Comparison of ENCODE assay signal across 21 mouse cellular contexts in the genomic region with DNA sequence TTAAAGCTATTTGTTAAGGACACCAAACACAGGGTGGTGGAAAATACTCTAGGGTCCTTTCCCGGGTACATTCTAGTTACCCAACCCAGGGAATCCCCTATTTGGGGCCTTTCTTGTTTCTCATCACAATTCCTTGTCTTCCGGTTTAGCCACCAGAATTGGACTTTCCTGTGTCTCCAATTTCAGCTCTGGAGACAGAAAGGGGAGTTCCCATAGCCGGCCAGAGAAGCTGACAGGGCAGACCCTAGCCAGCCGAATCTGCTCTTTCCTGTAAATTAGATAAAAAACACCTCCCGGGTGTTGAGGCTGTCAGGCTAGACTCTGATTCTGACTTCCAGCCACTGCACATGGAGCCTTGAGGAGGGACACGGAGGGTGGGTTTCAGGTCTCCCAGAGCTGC. TPM values are rescaled to one million over a fixed set of nuclear protein-coding genes. Genes with fewer than 3 reads are reported as not detected.
DNase-seq lines count a peak whose midpoint lies in the region; ATAC-seq and TF ChIP-seq lines count a peak whose summit lies in the region.
"Had no signal": no experiment of that assay in that cellular context is flagged by ENCODE, and none has a peak within 500 bp of the region (broad histone marks: within the 10 kb centered on the region; RNA-seq: fewer than 3 reads in every experiment).

No protein-coding gene starts in this region.

- H3K36me3 ChIP-seq in heart, embryonic 15.5 days, result no peaks in the 10 kb centered on the region
- H3K36me3 ChIP-seq in heart, adult 2 months (ENCODE audit: control insufficient read depth, insufficient read depth, low read length), result no peaks in the 10 kb centered on the region
- no peaks in the 10 kb centered on the region for H3K36me3 ChIP-seq in kidney, embryonic 15.5 days
- H3K36me3 ChIP-seq in kidney, adult 2 months (ENCODE audit: control insufficient read depth, insufficient read depth, low read length), result no peaks in the 10 kb centered on the region
- H3K36me3 ChIP-seq in embryonic facial prominence, embryonic 11.5 days (replicated peaks; ENCODE audit: control insufficient read depth, insufficient read depth, low read depth, low read length), result no peaks in the 10 kb centered on the region
- H3K36me3 ChIP-seq: embryonic facial prominence, embryonic 12.5 days; forebrain, embryonic 15.5 days; G1E; hindbrain, embryonic 13.5 days had no signal

- intact Hi-C loops in heart, adult 2 months (cut with DNase I), result no loop called here

- ATAC-seq in heart, embryonic 15.5 days (replicated peaks; ENCODE audit: insufficient number of reproducible peaks, insufficient read depth, low FRiP score, low read depth), result no peak
- ATAC-seq in kidney, embryonic 15.5 days (replicated peaks; ENCODE audit: low FRiP score), result no peak
- no peak for ATAC-seq in embryonic facial prominence, embryonic 11.5 days (replicated peaks; ENCODE audit: insufficient number of reproducible peaks, low FRiP score, low TSS enrichment, low read depth)
- ATAC-seq: forebrain, embryonic 15.5 days had no signal

- H3K27ac ChIP-seq in heart, embryonic 15.5 days, result 0 out of 2 replicates have a peak overlapping the region, but pooled peaks have one; percentile 21
- H3K27ac ChIP-seq in heart, adult 2 months, result no peak overlapping the region
- H3K27ac ChIP-seq in kidney, embryonic 15.5 days, result peak overlapping the region; percentile 62
- H3K27ac ChIP-seq in kidney, adult 2 months (ENCODE audit: insufficient read depth, low read depth, low read length), result no peak overlapping the region
- H3K27ac ChIP-seq in embryonic facial prominence, embryonic 11.5 days (replicated peaks; ENCODE audit: low read depth, low read length), result no peak overlapping the region
- H3K27ac ChIP-seq: embryonic facial prominence, embryonic 12.5 days; forebrain, embryonic 15.5 days; hindbrain, embryonic 13.5 days; hindbrain, postnatal 0 days had no signal

- no peak for DNase-seq in heart, adult 2 months
- no peak for DNase-seq in kidney, adult 2 months
- DNase-seq in kidney, postnatal 4 days, result peak; percentile 32 to 50
- no peak for DNase-seq in kidney, postnatal 25 days
- DNase-seq in embryonic facial prominence, embryonic 11.5 days (ENCODE audit: low spot score), result peak; percentile 24
- DNase-seq in cerebellum, adult 18-20 months, result no peak
- DNase-seq: adrenal gland, postnatal 10 days; cerebellum, adult 11-12 months; cerebellum, adult 9-11 months; cerebellum, postnatal 36 days; gastrocnemius, postnatal 36 days; heart, adult 11 months; heart, postnatal 10 days had no signal

- no peaks in the 10 kb centered on the region for H3K9me3 ChIP-seq in heart, embryonic 15.5 days (replicated peaks)
- H3K9me3 ChIP-seq in kidney, embryonic 15.5 days (replicated peaks), result no peaks in the 10 kb centered on the region
- no peaks in the 10 kb centered on the region for H3K9me3 ChIP-seq in embryonic facial prominence, embryonic 11.5 days (replicated peaks; ENCODE audit: control insufficient read depth, low read length)
- H3K9me3 ChIP-seq: embryonic facial prominence, embryonic 12.5 days; forebrain, embryonic 15.5 days; G1E; hindbrain, embryonic 13.5 days had no signal

- no peak for TF ChIP-seq POLR2A in heart, adult 2 months (IDR thresholded peaks at IDR 0.05; ENCODE audit: insufficient read depth, low read depth, low read length)
- no peak for TF ChIP-seq POLR2A in kidney, adult 2 months (IDR thresholded peaks at IDR 0.05; ENCODE audit: low read depth, low read length)

- H3K4me3 ChIP-seq in heart, embryonic 15.5 days, result no peak overlapping the region
- no peak overlapping the region for H3K4me3 ChIP-seq in heart, adult 2 months
- no peak overlapping the region for H3K4me3 ChIP-seq in kidney, embryonic 15.5 days (replicated peaks)
- no peak overlapping the region for H3K4me3 ChIP-seq in kidney, adult 2 months (ENCODE audit: insufficient read depth, low read depth, low read length)
- no peak overlapping the region for H3K4me3 ChIP-seq in embryonic facial prominence, embryonic 11.5 days (ENCODE audit: low read depth, low read length)
- H3K4me3 ChIP-seq: embryonic facial prominence, embryonic 12.5 days; forebrain, embryonic 15.5 days; hindbrain, embryonic 13.5 days had no signal

- no peak for TF ChIP-seq CTCF in heart, adult 2 months (IDR thresholded peaks at IDR 0.05)
- TF ChIP-seq CTCF in kidney, adult 2 months (conservative IDR thresholded peaks at IDR 0.05; ENCODE audit: insufficient read depth, insufficient read length, low read depth, low read length), result no peak

- H3K4me2 ChIP-seq in heart, embryonic 15.5 days, result no peak overlapping the region
- H3K4me2 ChIP-seq in kidney, embryonic 15.5 days, result 0 out of 2 replicates have a peak overlapping the region, but pooled peaks have one; percentile 14
- H3K4me2 ChIP-seq in embryonic facial prominence, embryonic 11.5 days (ENCODE audit: low read depth, low read length), result no peak overlapping the region
- H3K4me2 ChIP-seq: embryonic facial prominence, embryonic 12.5 days; forebrain, embryonic 15.5 days; heart, embryonic 11.5 days; hindbrain, embryonic 13.5 days had no signal

- no peak overlapping the region for H3K9ac ChIP-seq in heart, embryonic 15.5 days
- no peak overlapping the region for H3K9ac ChIP-seq in heart, adult 2 months (ENCODE audit: low read depth, low read length)
- no peak overlapping the region for H3K9ac ChIP-seq in kidney, embryonic 15.5 days
- no peak overlapping the region for H3K9ac ChIP-seq in embryonic facial prominence, embryonic 11.5 days (replicated peaks; ENCODE audit: low read length)
- H3K9ac ChIP-seq: embryonic facial prominence, embryonic 12.5 days; forebrain, embryonic 15.5 days; hindbrain, embryonic 13.5 days had no signal

- H3K79me2 ChIP-seq in heart, adult 2 months (replicated peaks; ENCODE audit: control insufficient read depth, insufficient read depth, low read length), result no peaks in the 10 kb centered on the region

- no peak for TF ChIP-seq EP300 in heart, adult 2 months (IDR thresholded peaks at IDR 0.05; ENCODE audit: insufficient read depth, low read depth, low read length)

- H3K27me3 ChIP-seq in heart, embryonic 15.5 days, result no peaks in the 10 kb centered on the region
- H3K27me3 ChIP-seq in heart, adult 2 months (ENCODE audit: control insufficient read depth, insufficient read depth, low read length), result no peaks in the 10 kb centered on the region
- no peaks in the 10 kb centered on the region for H3K27me3 ChIP-seq in kidney, embryonic 15.5 days
- no peaks in the 10 kb centered on the region for H3K27me3 ChIP-seq in kidney, adult 2 months (replicated peaks; ENCODE audit: control insufficient read depth, insufficient read depth, low read length)
- H3K27me3 ChIP-seq in embryonic facial prominence, embryonic 11.5 days (ENCODE audit: control insufficient read depth, insufficient read depth, low read length), result no peaks in the 10 kb centered on the region
- H3K27me3 ChIP-seq: embryonic facial prominence, embryonic 12.5 days; forebrain, embryonic 15.5 days; hindbrain, embryonic 13.5 days had no signal

- H3K4me1 ChIP-seq in heart, embryonic 15.5 days (replicated peaks), result no peaks in the 10 kb centered on the region
- peaks cover 7% of the 10 kb centered on the region for H3K4me1 ChIP-seq in heart, adult 2 months (ENCODE audit: control insufficient read depth, insufficient read depth, low read length)
- peaks cover 14% of the 10 kb centered on the region for H3K4me1 ChIP-seq in kidney, embryonic 15.5 days
- H3K4me1 ChIP-seq in kidney, adult 2 months (ENCODE audit: control insufficient read depth, insufficient read depth, low read length), result no peaks in the 10 kb centered on the region
- H3K4me1 ChIP-seq in embryonic facial prominence, embryonic 11.5 days (ENCODE audit: control insufficient read depth, insufficient read depth, low read length), result no peaks in the 10 kb centered on the region
- H3K4me1 ChIP-seq: forebrain, embryonic 15.5 days; hindbrain, embryonic 13.5 days had no signal

- 22% methylated on average over 6 of the region's 6 CpGs for WGBS in heart, embryonic 15.5 days
- 39% methylated on average over 6 of the region's 6 CpGs for WGBS in heart, adult 2 months
- WGBS in kidney, embryonic 15.5 days, result 13% methylated on average over 6 of the region's 6 CpGs
- 35% methylated on average over 6 of the region's 6 CpGs for WGBS in kidney, adult 2 months
- WGBS in embryonic facial prominence, embryonic 11.5 days, result 30% methylated on average over 6 of the region's 6 CpGs

RNA-seq across cellular contexts. Expression of gene Fscn1, which starts 10.6 kb away (rescaled TPM):
- polyA plus RNA-seq in heart, embryonic 15.5 days (2015; fragmentation: Nextera tagmentation; extraction: Ambion mirVana), result 108 and 137 TPM in 2 replicates
- total RNA-seq in heart, adult 2 months (2021), result 10 to 100 TPM; 18.7 to 22.5 TPM
- 37.0 and 47.7 TPM in 2 replicates for polyA plus RNA-seq in heart, adult 2 months (2012; rRNA removed)
- 320 and 348 TPM in 2 replicates for polyA plus RNA-seq in kidney, embryonic 15.5 days (2015; fragmentation: Nextera tagmentation; extraction: Ambion mirVana)
- polyA plus RNA-seq in kidney, adult 2 months (2012; rRNA removed), result 23.1 and 28.5 TPM in 2 replicates
- polyA plus RNA-seq in embryonic facial prominence, embryonic 11.5 days (2014; fragmentation: Nextera tagmentation; extraction: Ambion mirVana), result 520 and 537 TPM in 2 replicates
- total RNA-seq: G1E had no signal
- polyA plus RNA-seq: G1E had no signal

RNA-seq across cellular contexts. Expression of gene Actb, which starts 43.0 kb away (rescaled TPM):
- 5,943 and 6,493 TPM in 2 replicates for polyA plus RNA-seq in heart, embryonic 15.5 days (2015; fragmentation: Nextera tagmentation; extraction: Ambion mirVana)
- 100 to 1,000 TPM; 679 to 987 TPM for total RNA-seq in heart, adult 2 months (2021)
- 1,148 and 1,181 TPM in 2 replicates for polyA plus RNA-seq in heart, adult 2 months (2012; rRNA removed)
- polyA plus RNA-seq in kidney, embryonic 15.5 days (2015; fragmentation: Nextera tagmentation; extraction: Ambion mirVana), result 14,718 and 15,443 TPM in 2 replicates
- 2,111 and 2,511 TPM in 2 replicates for polyA plus RNA-seq in kidney, adult 2 months (2012; rRNA removed)
- polyA plus RNA-seq in embryonic facial prominence, embryonic 11.5 days (2014; fragmentation: Nextera tagmentation; extraction: Ambion mirVana), result 16,388 and 16,949 TPM in 2 replicates

RNA-seq across cellular contexts. Expression of gene Fbxl18, which starts 54.4 kb away (rescaled TPM):
- polyA plus RNA-seq in heart, embryonic 15.5 days (2015; fragmentation: Nextera tagmentation; extraction: Ambion mirVana), result 7.7 and 9.9 TPM in 2 replicates
- total RNA-seq in heart, adult 2 months (2021), result 1 to 10 TPM; 4.0 to 4.5 TPM
- 6.9 and 7.6 TPM in 2 replicates for polyA plus RNA-seq in heart, adult 2 months (2012; rRNA removed)
- 16.7 and 17.8 TPM in 2 replicates for polyA plus RNA-seq in kidney, embryonic 15.5 days (2015; fragmentation: Nextera tagmentation; extraction: Ambion mirVana)
- polyA plus RNA-seq in kidney, adult 2 months (2012; rRNA removed), result 11.5 and 17.2 TPM in 2 replicates
- 7.6 and 8.4 TPM in 2 replicates for polyA plus RNA-seq in embryonic facial prominence, embryonic 11.5 days (2014; fragmentation: Nextera tagmentation; extraction: Ambion mirVana)

Comparison
In these comparisons a context has a peak if more than half of its experiments do, and no peak if none do; other contexts are left out.
1. H3K27ac ChIP-seq: peak in heart, embryonic 15.5 days (single experiment) and kidney, embryonic 15.5 days (single experiment); none in heart, adult 2 months (single experiment), kidney, adult 2 months (single experiment) and embryonic facial prominence, embryonic 11.5 days (single experiment).
2. DNase-seq: peak in kidney, postnatal 4 days (2 of 2) and embryonic facial prominence, embryonic 11.5 days (single experiment); none in heart, adult 2 months (0 of 2), kidney, adult 2 months (single experiment), kidney, postnatal 25 days (0 of 2) and cerebellum, adult 18-20 months (0 of 2).